Mouse (Mus musculus) adrenal gland, postnatal 10 days (tissue): ENCODE measurements around the gene H2-DMa. TPM values are rescaled to one million over a fixed set of nuclear protein-coding genes. Genes with fewer than 3 reads are reported as not detected.

Experiments
- total RNA-seq, 2 experiments: library from RNA; stranded (reverse); gene quantifications; 2 replicates each; pipeline ENCODE4 v1.2.3; 2021

H2-DMa gene
- total RNA-seq, 2 experiments from 2014 or later: 8.9 to 15.2 TPM

Other genes with a start within 250 kb of the H2-DMa start
- not detected for gene Gm7029, start 245.7 kb upstream of the H2-DMa start, total RNA-seq
- gene Kifc1, start 228.9 kb upstream of the H2-DMa start, total RNA-seq: 10 to 100 TPM; 13.4 to 15.8 TPM
- not detected for gene Platr17, start 214.4 kb upstream of the H2-DMa start, total RNA-seq
- 10 to 100 TPM; 25.4 to 26.3 TPM for gene Daxx, start 210.1 kb upstream of the H2-DMa start, total RNA-seq
- gene Tapbp, start 203.6 kb upstream of the H2-DMa start, total RNA-seq: 100 to 1,000 TPM; 131 to 150 TPM
- 10 to 100 TPM; 29.2 to 34.3 TPM for gene Zbtb22, start 203.6 kb upstream of the H2-DMa start, total RNA-seq
- 10 to 100 TPM; 57.1 to 76.3 TPM for gene Rgl2, start 190.0 kb upstream of the H2-DMa start, total RNA-seq
- gene Pfdn6, start 179.2 kb upstream of the H2-DMa start, total RNA-seq: 10 to 100 TPM; 81.2 to 94.9 TPM
- 10 to 100 TPM; 28.4 to 29.7 TPM for gene Wdr46, start 178.9 kb upstream of the H2-DMa start, total RNA-seq
- 1 to 10 TPM; 4.8 to 5.8 TPM for gene B3galt4, start 168.1 kb upstream of the H2-DMa start, total RNA-seq
- gene Vps52, start 163.7 kb upstream of the H2-DMa start, total RNA-seq: 10 to 100 TPM; 38.8 to 51.4 TPM
- 100 to 1,000 TPM; 943 to 952 TPM for gene Rps18, start 163.5 kb upstream of the H2-DMa start, total RNA-seq
- gene H2-K1, start 119.2 kb upstream of the H2-DMa start, total RNA-seq: 100 to 1,000 TPM; 204 to 217 TPM
- gene Ring1, start 94.9 kb upstream of the H2-DMa start, total RNA-seq: 10 to 100 TPM; 29.8 to 36.5 TPM
- gene H2-Ke6, start 91.5 kb upstream of the H2-DMa start, total RNA-seq: 100 to 1,000 TPM; 184 to 194 TPM
- gene Slc39a7, start 87.9 kb upstream of the H2-DMa start, total RNA-seq: 100 to 1,000 TPM; 115 to 140 TPM
- gene Rxrb, start 87.7 kb upstream of the H2-DMa start, total RNA-seq: 10 to 100 TPM; 62.3 to 76.1 TPM
- 10 to 100 TPM in 1 of 2 experiments, 1 to 10 TPM in 1; 4.2 to 15.0 TPM for gene Col11a2, start 80.1 kb upstream of the H2-DMa start, total RNA-seq
- 1 to 10 TPM; 1.4 to 1.5 TPM for gene H2-Oa, start 27.2 kb upstream of the H2-DMa start, total RNA-seq
- gene Brd2, start 3.1 kb downstream of the H2-DMa start, total RNA-seq: 100 to 1,000 TPM; 170 to 181 TPM
- gene H2-DMb2, start 23.8 kb downstream of the H2-DMa start, total RNA-seq: 1 to 10 TPM; 4.5 to 4.8 TPM
- gene H2-DMb1, start 33.5 kb downstream of the H2-DMa start, total RNA-seq: 1 to 10 TPM; 3.6 to 5.8 TPM
- gene Tap1, start 68.0 kb downstream of the H2-DMa start, total RNA-seq: 10 to 100 TPM; 11.9 to 15.5 TPM
- 10 to 100 TPM; 13.5 to 18.2 TPM for gene Psmb9, start 68.2 kb downstream of the H2-DMa start, total RNA-seq
- gene Psmb8, start 78.2 kb downstream of the H2-DMa start, total RNA-seq: 10 to 100 TPM; 22.8 to 29.1 TPM
- 10 to 100 TPM; 32.8 to 35.0 TPM for gene Tap2, start 84.0 kb downstream of the H2-DMa start, total RNA-seq
- gene H2-Ob, start 119.4 kb downstream of the H2-DMa start, total RNA-seq: 1 to 10 TPM; 2.7 to 3.5 TPM
- gene H2-Ab1, start 138.1 kb downstream of the H2-DMa start, total RNA-seq: 10 to 100 TPM; 27.9 to 36.1 TPM
- gene H2-Aa, start 168.3 kb downstream of the H2-DMa start, total RNA-seq: 10 to 100 TPM; 40.5 to 44.8 TPM
- gene H2-Eb1, start 186.3 kb downstream of the H2-DMa start, total RNA-seq: 10 to 100 TPM; 33.3 to 37.7 TPM
- under 1 TPM; 0.21 to 0.39 TPM for gene H2-Eb2, start 206.1 kb downstream of the H2-DMa start, total RNA-seq
- gene Btnl2, start 235.3 kb downstream of the H2-DMa start, total RNA-seq: under 1 TPM; 0.48 to 0.66 TPM